Mouse (Mus musculus): ENCODE results near the gene Shroom3. TPM values are rescaled to one million over a fixed set of nuclear protein-coding genes. Genes with fewer than 3 reads are reported as not detected.

Shroom3 gene
- polyA plus RNA-seq, 1 experiment from 2014 or later, result 3.5 TPM

- WGBS, result 72% methylated on average over 9 of the region's 9 CpGs
- Histone ChIP-seq H3K4me3 (ENCODE audit: low read depth, low read length) (no peak overlapping the region), H3K9me3 (ENCODE audit: control insufficient read depth, low read length) (no peaks in the 10 kb centered on the region), H3K4me1 (replicated peaks; ENCODE audit: control insufficient read depth, insufficient read depth, low read length) (no peaks in the 10 kb centered on the region), H3K9ac (ENCODE audit: low read depth, low read length) (no peak overlapping the region), H3K27me3 (replicated peaks; ENCODE audit: control insufficient read depth, insufficient read depth, low read length) (no peaks in the 10 kb centered on the region), H3K4me2 (no peak overlapping the region), H3K27ac (ENCODE audit: low read depth, low read length) (no peak overlapping the region), H3K36me3 (ENCODE audit: control insufficient read depth, insufficient read depth, low read length) (peaks cover 3% of the 10 kb centered on the region; the same call in 1 of the 2 replicates)
- DNase-seq (ENCODE audit: low spot score), result no peak
- ATAC-seq (replicated peaks; ENCODE audit: low FRiP score), result no peak
Observed at GRCm38 (mm10) chr5:92959708-92960107, 276.5 kb downstream of the Shroom3 start.

- ATAC-seq (replicated peaks; ENCODE audit: low FRiP score), result no peak
- H3K9me3 ChIP-seq (ENCODE audit: control insufficient read depth, low read length), result no peaks in the 10 kb centered on the region
- WGBS, result 74% methylated on average over 11 of the region's 11 CpGs
Observed at GRCm38 (mm10) chr5:92961353-92961752, 278.1 kb downstream of the Shroom3 start.

GRCm38 (mm10) chr5:92961770-92962231 lies 278.6 kb downstream of the Shroom3 start:
- Histone ChIP-seq H3K4me1 (replicated peaks; ENCODE audit: control insufficient read depth, insufficient read depth, low read length) (no peaks in the 10 kb centered on the region), H3K9ac (ENCODE audit: low read depth, low read length) (no peak overlapping the region), H3K4me2 (no peak overlapping the region), H3K27me3 (replicated peaks; ENCODE audit: control insufficient read depth, insufficient read depth, low read length) (0 out of 2 replicates have a peak, but pooled peaks cover 3% of the 10 kb centered on the region), H3K36me3 (ENCODE audit: control insufficient read depth, insufficient read depth, low read length) (peaks cover 3% of the 10 kb centered on the region; the same call in 1 of the 2 replicates), H3K9me3 (ENCODE audit: control insufficient read depth, low read length) (no peaks in the 10 kb centered on the region), H3K4me3 (ENCODE audit: low read depth, low read length) (no peak overlapping the region), H3K27ac (ENCODE audit: low read depth, low read length) (no peak overlapping the region)
- DNase-seq (ENCODE audit: low spot score), result no peak
- WGBS, result 61% methylated on average over 7 of the region's 7 CpGs
- no peak for ATAC-seq (replicated peaks; ENCODE audit: low FRiP score)

More at GRCm38 (mm10) chr5:92961353-92961752, 278.1 kb downstream of the Shroom3 start:
- Histone ChIP-seq H3K4me1 (replicated peaks; ENCODE audit: control insufficient read depth, insufficient read depth, low read length) (no peaks in the 10 kb centered on the region), H3K9ac (ENCODE audit: low read depth, low read length) (no peak overlapping the region), H3K27ac (ENCODE audit: low read depth, low read length) (no peak overlapping the region), H3K4me2 (no peak overlapping the region), H3K36me3 (ENCODE audit: control insufficient read depth, insufficient read depth, low read length) (peaks cover 3% of the 10 kb centered on the region; the same call in 1 of the 2 replicates), H3K27me3 (replicated peaks; ENCODE audit: control insufficient read depth, insufficient read depth, low read length) (0 out of 2 replicates have a peak, but pooled peaks cover 3% of the 10 kb centered on the region), H3K4me3 (ENCODE audit: low read depth, low read length) (no peak overlapping the region)
- DNase-seq (ENCODE audit: low spot score), result no peak

GRCm38 (mm10) chr5:92964691-92965090 lies 281.5 kb downstream of the Shroom3 start:
- no peak overlapping the region for H3K4me3 ChIP-seq (ENCODE audit: low read depth, low read length)
- DNase-seq (ENCODE audit: low spot score), result no peak
- H3K27me3 ChIP-seq (replicated peaks; ENCODE audit: control insufficient read depth, insufficient read depth, low read length), result 0 out of 2 replicates have a peak, but pooled peaks cover 3% of the 10 kb centered on the region
- no peaks in the 10 kb centered on the region for H3K4me1 ChIP-seq (replicated peaks; ENCODE audit: control insufficient read depth, insufficient read depth, low read length)
- H3K9me3 ChIP-seq (ENCODE audit: control insufficient read depth, low read length), result no peaks in the 10 kb centered on the region
- WGBS, result 54% methylated on average over 13 of the region's 13 CpGs
- no peak for ATAC-seq (replicated peaks; ENCODE audit: low FRiP score)
- no peak overlapping the region for H3K9ac ChIP-seq (ENCODE audit: low read depth, low read length)
- no peak overlapping the region for H3K4me2 ChIP-seq
- H3K27ac ChIP-seq (ENCODE audit: low read depth, low read length), result no peak overlapping the region
- H3K36me3 ChIP-seq (ENCODE audit: control insufficient read depth, insufficient read depth, low read length), result peaks cover 3% of the 10 kb centered on the region; the same call in 1 of the 2 replicates

GRCm38 (mm10) chr5:92967143-92967542 lies 283.9 kb downstream of the Shroom3 start:
- Histone ChIP-seq H3K4me2 (no peak overlapping the region), H3K27ac (ENCODE audit: low read depth, low read length) (no peak overlapping the region), H3K4me1 (replicated peaks; ENCODE audit: control insufficient read depth, insufficient read depth, low read length) (no peaks in the 10 kb centered on the region), H3K36me3 (ENCODE audit: control insufficient read depth, insufficient read depth, low read length) (peaks cover 3% of the 10 kb centered on the region; the same call in 1 of the 2 replicates), H3K27me3 (replicated peaks; ENCODE audit: control insufficient read depth, insufficient read depth, low read length) (0 out of 2 replicates have a peak, but pooled peaks cover 3% of the 10 kb centered on the region), H3K9ac (ENCODE audit: low read depth, low read length) (no peak overlapping the region), H3K9me3 (ENCODE audit: control insufficient read depth, low read length) (no peaks in the 10 kb centered on the region), H3K4me3 (ENCODE audit: low read depth, low read length) (no peak overlapping the region)
- DNase-seq (ENCODE audit: low spot score) (no peak), ATAC-seq (replicated peaks; ENCODE audit: low FRiP score) (no peak)
- WGBS, result 82% methylated on average over 8 of the region's 9 CpGs

GRCm38 (mm10) chr5:92967906-92968305 lies 284.7 kb downstream of the Shroom3 start:
- ATAC-seq (replicated peaks; ENCODE audit: low FRiP score), result no peak
- no peak overlapping the region for H3K4me3 ChIP-seq (ENCODE audit: low read depth, low read length)
- no peak for DNase-seq (ENCODE audit: low spot score)

GRCm38 (mm10) chr5:92969443-92969842 lies 286.2 kb downstream of the Shroom3 start:
- H3K27me3 ChIP-seq (replicated peaks; ENCODE audit: control insufficient read depth, insufficient read depth, low read length), result 0 out of 2 replicates have a peak, but pooled peaks cover 3% of the 10 kb centered on the region
- H3K9ac ChIP-seq (ENCODE audit: low read depth, low read length), result no peak overlapping the region
- no peak for ATAC-seq (replicated peaks; ENCODE audit: low FRiP score)
- H3K4me1 ChIP-seq (replicated peaks; ENCODE audit: control insufficient read depth, insufficient read depth, low read length), result no peaks in the 10 kb centered on the region
- no peak overlapping the region for H3K27ac ChIP-seq (ENCODE audit: low read depth, low read length)
- DNase-seq (ENCODE audit: low spot score), result no peak
- no peaks in the 10 kb centered on the region for H3K36me3 ChIP-seq (ENCODE audit: control insufficient read depth, insufficient read depth, low read length)
- 73% methylated on average over 8 of the region's 8 CpGs for WGBS
- no peak overlapping the region for H3K4me3 ChIP-seq (ENCODE audit: low read depth, low read length)
- H3K4me2 ChIP-seq, result no peak overlapping the region
- H3K9me3 ChIP-seq (ENCODE audit: control insufficient read depth, low read length), result no peaks in the 10 kb centered on the region

More at GRCm38 (mm10) chr5:92967906-92968305, 284.7 kb downstream of the Shroom3 start:
- H3K4me1 ChIP-seq (replicated peaks; ENCODE audit: control insufficient read depth, insufficient read depth, low read length), result no peaks in the 10 kb centered on the region
- no peak overlapping the region for H3K9ac ChIP-seq (ENCODE audit: low read depth, low read length)
- no peak overlapping the region for H3K27ac ChIP-seq (ENCODE audit: low read depth, low read length)
- H3K27me3 ChIP-seq (replicated peaks; ENCODE audit: control insufficient read depth, insufficient read depth, low read length), result 0 out of 2 replicates have a peak, but pooled peaks cover 3% of the 10 kb centered on the region
- H3K9me3 ChIP-seq (ENCODE audit: control insufficient read depth, low read length), result no peaks in the 10 kb centered on the region
- H3K36me3 ChIP-seq (ENCODE audit: control insufficient read depth, insufficient read depth, low read length), result no peaks in the 10 kb centered on the region
- WGBS, result 81% methylated on average over 3 of the region's 3 CpGs
- no peak overlapping the region for H3K4me2 ChIP-seq

- Histone ChIP-seq H3K9ac (ENCODE audit: low read depth, low read length) (no peak overlapping the region), H3K27ac (ENCODE audit: low read depth, low read length) (no peak overlapping the region), H3K4me1 (replicated peaks; ENCODE audit: control insufficient read depth, insufficient read depth, low read length) (no peaks in the 10 kb centered on the region), H3K36me3 (ENCODE audit: control insufficient read depth, insufficient read depth, low read length) (no peaks in the 10 kb centered on the region), H3K9me3 (ENCODE audit: control insufficient read depth, low read length) (no peaks in the 10 kb centered on the region), H3K27me3 (replicated peaks; ENCODE audit: control insufficient read depth, insufficient read depth, low read length) (0 out of 2 replicates have a peak, but pooled peaks cover 3% of the 10 kb centered on the region), H3K4me3 (ENCODE audit: low read depth, low read length) (no peak overlapping the region), H3K4me2 (no peak overlapping the region)
- 60% methylated on average over 2 of the region's 2 CpGs for WGBS
- DNase-seq (ENCODE audit: low spot score) (no peak), ATAC-seq (replicated peaks; ENCODE audit: low FRiP score) (no peak)
Observed at GRCm38 (mm10) chr5:92969926-92970325, 286.7 kb downstream of the Shroom3 start.

- no peak overlapping the region for H3K4me2 ChIP-seq
- no peak for ATAC-seq (replicated peaks; ENCODE audit: low FRiP score)
- DNase-seq (ENCODE audit: low spot score), result no peak
- H3K4me3 ChIP-seq (ENCODE audit: low read depth, low read length), result no peak overlapping the region
- no peak overlapping the region for H3K9ac ChIP-seq (ENCODE audit: low read depth, low read length)
- WGBS, result 32% methylated on average over 7 of the region's 7 CpGs
- no peaks in the 10 kb centered on the region for H3K9me3 ChIP-seq (ENCODE audit: control insufficient read depth, low read length)
- no peaks in the 10 kb centered on the region for H3K36me3 ChIP-seq (ENCODE audit: control insufficient read depth, insufficient read depth, low read length)
- H3K27ac ChIP-seq (ENCODE audit: low read depth, low read length), result no peak overlapping the region
- H3K4me1 ChIP-seq (replicated peaks; ENCODE audit: control insufficient read depth, insufficient read depth, low read length), result no peaks in the 10 kb centered on the region
- 0 out of 2 replicates have a peak, but pooled peaks cover 3% of the 10 kb centered on the region for H3K27me3 ChIP-seq (replicated peaks; ENCODE audit: control insufficient read depth, insufficient read depth, low read length)
Observed at GRCm38 (mm10) chr5:92970480-92970879, 287.2 kb downstream of the Shroom3 start.
